Comparison of ENCODE assay signal across 24 mouse cellular contexts in the genomic region with DNA sequence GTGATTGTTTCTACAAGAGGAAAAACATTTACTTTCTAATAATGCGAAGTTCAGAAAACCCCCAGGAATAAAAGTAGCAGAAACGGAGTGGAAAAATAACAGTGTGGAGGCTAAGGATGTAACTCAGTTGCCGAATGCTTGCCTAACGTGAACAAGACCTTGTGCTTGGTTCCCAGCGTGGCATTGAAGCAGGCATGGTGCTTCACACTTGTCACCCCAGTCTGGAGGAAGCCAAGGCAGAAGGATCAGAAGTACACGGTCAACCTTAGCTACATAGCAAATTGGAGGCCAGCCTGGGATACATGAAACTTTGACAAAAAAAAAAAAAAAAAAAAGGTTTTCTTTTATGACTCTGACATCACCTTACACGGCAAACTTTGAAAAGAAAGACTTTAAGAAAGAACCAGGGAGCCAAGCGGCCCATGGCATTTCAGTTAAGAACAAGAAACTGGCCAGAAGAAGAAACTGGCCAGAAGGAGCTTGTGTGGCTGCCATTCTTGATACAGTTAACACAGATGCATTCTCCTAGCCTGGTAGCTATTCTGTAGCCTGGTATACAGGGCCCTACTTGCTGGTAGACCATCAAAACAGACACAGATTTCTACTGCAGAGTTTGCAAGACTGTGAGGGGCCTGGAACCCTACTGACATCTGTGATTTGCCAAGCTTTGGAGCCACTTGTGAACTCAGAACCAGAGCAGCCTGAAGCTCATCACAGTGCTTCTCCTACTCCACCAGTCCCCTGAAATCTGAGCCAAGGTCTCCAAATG. TPM values are rescaled to one million over a fixed set of nuclear protein-coding genes. Genes with fewer than 3 reads are reported as not detected.
DNase-seq lines count a peak whose midpoint lies in the region; ATAC-seq and TF ChIP-seq lines count a peak whose summit lies in the region.
"Had no signal": no experiment of that assay in that cellular context is flagged by ENCODE, and none has a peak within 500 bp of the region (broad histone marks: within the 10 kb centered on the region; RNA-seq: fewer than 3 reads in every experiment).

No protein-coding gene starts in this region.

- peak; percentile 36 for DNase-seq in intestine, embryonic 14.5 days (ENCODE audit: low spot score)
- no peak for DNase-seq in MEL (ENCODE audit: low read depth, low spot score)
- DNase-seq: adrenal gland, adult 8-10 months; cerebellum, adult 8-10 months; cerebellum, postnatal 25 days; gastrocnemius, postnatal 14 days; heart, adult 2 months; heart, postnatal 10 days; kidney, postnatal 14 days; thymus, postnatal 4 days had no signal

- peaks cover 14% of the 10 kb centered on the region; the same call in 1 of the 2 replicates for H3K36me3 ChIP-seq in intestine, embryonic 14.5 days (ENCODE audit: control insufficient read depth, insufficient read depth, low read length)
- no peaks in the 10 kb centered on the region for H3K36me3 ChIP-seq in intestine, embryonic 15.5 days
- peaks cover 99% of the 10 kb centered on the region for H3K36me3 ChIP-seq in megakaryocyte, embryonic 14.5 days (replicated peaks; ENCODE audit: low read length)
- peaks cover 6 to 14% of the 10 kb centered on the region in 2 experiments for H3K36me3 ChIP-seq in MEL (ENCODE audit: control insufficient read depth in 1 of 2, insufficient read depth in 2 of 2, low read length in 2 of 2)
- peaks cover 3% of the 10 kb centered on the region; the same call in 1 of the 2 replicates for H3K36me3 ChIP-seq in hindbrain, embryonic 13.5 days

- TF ChIP-seq EP300 in MEL (IDR thresholded peaks at IDR 0.05; ENCODE audit: low read depth in 1 of 2, low read length in 2 of 2), result no peak

- H3K4me2 ChIP-seq in intestine, embryonic 14.5 days (ENCODE audit: low read length), result no peak overlapping the region
- H3K4me2 ChIP-seq in intestine, embryonic 15.5 days (replicated peaks), result no peak overlapping the region
- no peak overlapping the region for H3K4me2 ChIP-seq in hindbrain, embryonic 13.5 days
- H3K4me2 ChIP-seq: forebrain, embryonic 13.5 days; heart, embryonic 13.5 days; liver, embryonic 15.5 days; lung, embryonic 15.5 days had no signal

- no peak for TF ChIP-seq RAD21 in MEL (IDR thresholded peaks at IDR 0.05; ENCODE audit: low read depth, low read length)

- TF ChIP-seq CTCF in MEL (IDR thresholded peaks at IDR 0.05 in 2 of 3, conservative IDR thresholded peaks at IDR 0.05 in 1 of 3; ENCODE audit: control insufficient read depth in 1 of 3, insufficient read depth in 1 of 3, low read depth in 2 of 3, low read length in 3 of 3, poor library complexity in 1 of 3, severe bottlenecking in 1 of 3), result no peak
- no peak for TF ChIP-seq CTCF in olfactory bulb, adult 2 months (IDR thresholded peaks at IDR 0.05; ENCODE audit: insufficient read depth, low read depth, low read length)

- H3K9ac ChIP-seq in intestine, embryonic 14.5 days (ENCODE audit: low read length), result no peak overlapping the region
- no peak overlapping the region for H3K9ac ChIP-seq in intestine, embryonic 15.5 days
- H3K9ac ChIP-seq in MEL (ENCODE audit: control insufficient read depth, low read depth, low read length, poor library complexity, severe bottlenecking), result no peak overlapping the region
- H3K9ac ChIP-seq in hindbrain, embryonic 13.5 days, result no peak overlapping the region
- H3K9ac ChIP-seq: forebrain, embryonic 13.5 days; heart, embryonic 13.5 days; liver, embryonic 15.5 days; lung, embryonic 15.5 days had no signal

- 0 out of 2 replicates have a peak, but pooled peaks cover 2% of the 10 kb centered on the region for H3K4me1 ChIP-seq in intestine, embryonic 14.5 days (replicated peaks; ENCODE audit: control insufficient read depth, insufficient read depth, low read length)
- H3K4me1 ChIP-seq in intestine, embryonic 15.5 days (replicated peaks), result no peaks in the 10 kb centered on the region
- H3K4me1 ChIP-seq in megakaryocyte, embryonic 14.5 days, result peaks cover 93% of the 10 kb centered on the region
- no peaks in the 10 kb centered on the region for H3K4me1 ChIP-seq in MEL (ENCODE audit: control insufficient read depth in 1 of 2, insufficient read depth in 2 of 2, low read length in 2 of 2)
- H3K4me1 ChIP-seq in olfactory bulb, adult 2 months (ENCODE audit: control insufficient read depth, insufficient read depth, low read length), result peaks cover 10% of the 10 kb centered on the region
- peaks cover 61% of the 10 kb centered on the region for H3K4me1 ChIP-seq in hindbrain, embryonic 13.5 days (replicated peaks)

- 86% methylated on average over 8 of the region's 8 CpGs for WGBS in intestine, embryonic 14.5 days
- WGBS in intestine, embryonic 15.5 days, result 88% methylated on average over 8 of the region's 8 CpGs
- 53% methylated on average over 8 of the region's 8 CpGs for WGBS in olfactory bulb, adult 2 months
- 87% methylated on average over 8 of the region's 8 CpGs for WGBS in hindbrain, embryonic 13.5 days

- no peak for TF ChIP-seq POLR2A in MEL (IDR thresholded peaks at IDR 0.05; ENCODE audit: control insufficient read depth in 1 of 2, insufficient read depth in 1 of 2, low read depth in 1 of 2, low read length in 2 of 2, poor library complexity in 1 of 2)
- TF ChIP-seq POLR2A in olfactory bulb, adult 2 months (IDR thresholded peaks at IDR 0.05; ENCODE audit: insufficient read depth, low read depth, low read length), result no peak

- peaks cover 1% of the 10 kb centered on the region; the same call in 1 of the 2 replicates for H3K79me2 ChIP-seq in MEL (ENCODE audit: control insufficient read depth, insufficient read depth, low read length, poor library complexity)

- ATAC-seq in intestine, embryonic 14.5 days (replicated peaks; ENCODE audit: low FRiP score, low TSS enrichment, low read depth), result no peak
- ATAC-seq in intestine, embryonic 15.5 days, result no peak
- no peak for ATAC-seq in megakaryocyte, adult 5-6 weeks (ENCODE audit: poor library complexity, severe bottlenecking)
- no peak for ATAC-seq in hindbrain, embryonic 13.5 days (ENCODE audit: low FRiP score)
- ATAC-seq: CD4-positive, CD25-positive, alpha-beta regulatory T cell, adult 4 months; forebrain, embryonic 13.5 days; hindbrain, embryonic 16.5 days; intestine, postnatal 0 days; midbrain, embryonic 16.5 days had no signal

- no peak overlapping the region for H3K4me3 ChIP-seq in intestine, embryonic 14.5 days (ENCODE audit: low read depth, low read length)
- no peak overlapping the region for H3K4me3 ChIP-seq in intestine, embryonic 15.5 days (replicated peaks)
- H3K4me3 ChIP-seq in megakaryocyte, embryonic 14.5 days (replicated peaks), result peak overlapping the region; percentile 73
- H3K4me3 ChIP-seq in MEL (ENCODE audit: control insufficient read depth in 1 of 2, insufficient read depth in 1 of 2, low read depth in 2 of 2, low read length in 2 of 2), result no peak overlapping the region
- H3K4me3 ChIP-seq in olfactory bulb, adult 2 months (ENCODE audit: insufficient read depth, low read depth, low read length), result no peak overlapping the region
- no peak overlapping the region for H3K4me3 ChIP-seq in hindbrain, embryonic 13.5 days
- H3K4me3 ChIP-seq: forebrain, embryonic 13.5 days; heart, adult 2 months; heart, embryonic 13.5 days; hindbrain, embryonic 10.5 days; liver, embryonic 15.5 days; lung, embryonic 15.5 days had no signal

- no peak overlapping the region for H3K27ac ChIP-seq in intestine, embryonic 14.5 days (ENCODE audit: low read depth)
- no peak overlapping the region for H3K27ac ChIP-seq in intestine, embryonic 15.5 days
- H3K27ac ChIP-seq in MEL (ENCODE audit: control insufficient read depth, low read depth, low read length), result no peak overlapping the region
- H3K27ac ChIP-seq in olfactory bulb, adult 2 months (ENCODE audit: insufficient read depth, low read depth, low read length), result peak overlapping the region; percentile 8; the same call in 1 of the 2 replicates
- no peak overlapping the region for H3K27ac ChIP-seq in hindbrain, embryonic 13.5 days
- H3K27ac ChIP-seq: forebrain, embryonic 13.5 days; heart, adult 2 months; heart, embryonic 13.5 days; liver, embryonic 15.5 days; lung, embryonic 15.5 days had no signal

- H3K27me3 ChIP-seq in intestine, embryonic 14.5 days (replicated peaks; ENCODE audit: control insufficient read depth, insufficient read depth, low read length), result no peaks in the 10 kb centered on the region
- no peaks in the 10 kb centered on the region for H3K27me3 ChIP-seq in intestine, embryonic 15.5 days (replicated peaks)
- no peaks in the 10 kb centered on the region for H3K27me3 ChIP-seq in megakaryocyte, embryonic 14.5 days (replicated peaks)
- no peaks in the 10 kb centered on the region for H3K27me3 ChIP-seq in MEL (ENCODE audit: control insufficient read depth in 1 of 2, insufficient read depth in 2 of 2, low read length in 2 of 2)
- no peaks in the 10 kb centered on the region for H3K27me3 ChIP-seq in hindbrain, embryonic 13.5 days
- H3K27me3 ChIP-seq: forebrain, embryonic 13.5 days; heart, embryonic 13.5 days; liver, embryonic 15.5 days; lung, embryonic 15.5 days had no signal

- H3K9me3 ChIP-seq in intestine, embryonic 14.5 days (ENCODE audit: control insufficient read depth, low read length), result no peaks in the 10 kb centered on the region
- H3K9me3 ChIP-seq in intestine, embryonic 15.5 days, result no peaks in the 10 kb centered on the region
- H3K9me3 ChIP-seq in megakaryocyte, embryonic 14.5 days, result no peaks in the 10 kb centered on the region
- no peaks in the 10 kb centered on the region for H3K9me3 ChIP-seq in MEL (replicated peaks; ENCODE audit: insufficient read depth, low read length)
- H3K9me3 ChIP-seq in hindbrain, embryonic 13.5 days, result no peaks in the 10 kb centered on the region
- H3K9me3 ChIP-seq: forebrain, embryonic 13.5 days; heart, embryonic 13.5 days; hindbrain, embryonic 10.5 days; liver, embryonic 15.5 days; lung, embryonic 15.5 days had no signal

TF ChIP-seq in MEL, 35 proteins besides CTCF, POLR2A, EP300 and RAD21:
- TF ChIP-seq ZNF384 (IDR thresholded peaks at IDR 0.05; ENCODE audit: low read depth, low read length) (peak; percentile 56), CHD2 (IDR thresholded peaks at IDR 0.05; ENCODE audit: low read length) (no peak)

RNA-seq across cellular contexts. Expression of gene Zeb2, which starts 26.5 kb away (rescaled TPM):
- polyA plus RNA-seq in intestine, embryonic 14.5 days (2014; fragmentation: Nextera tagmentation; extraction: Ambion mirVana), result 44.5 and 49.2 TPM in 2 replicates
- polyA plus RNA-seq in intestine, embryonic 15.5 days (2015; fragmentation: Nextera tagmentation; extraction: Ambion mirVana), result 34.5 and 37.4 TPM in 2 replicates
- 14.4 and 20.1 TPM in 2 replicates for polyA plus RNA-seq in megakaryocyte, embryonic 14.5 days (2012; ENCODE audit: insufficient read depth, low replicate concordance)
- 288 and 305 TPM in 2 replicates for total RNA-seq in megakaryocyte, adult 5-6 weeks (2015)
- 278 and 291 TPM in 2 replicates for total RNA-seq in megakaryocyte, adult 5-6 weeks (2017)
- total RNA-seq in MEL (2012; rRNA removed), result 12.9 and 14.8 TPM in 2 replicates
- 10 to 100 TPM in 1 of 2 experiments, not detected in 1; 12.8 TPM for polyA plus RNA-seq in MEL (2012; ENCODE audit: insufficient read depth in 1 of 2, insufficient read length in 2 of 2, low read depth in 1 of 2, low replicate concordance in 2 of 2, missing spikeins in 1 of 2)
- polyA plus RNA-seq in olfactory bulb, adult 2 months (2012; ENCODE audit: insufficient read depth, insufficient read length, low replicate concordance, missing spikeins), result 125 and 1,127 TPM in 2 replicates
- 50.4 and 57.4 TPM in 2 replicates for polyA plus RNA-seq in hindbrain, embryonic 13.5 days (2015; fragmentation: Nextera tagmentation; extraction: Ambion mirVana)
